Mouse (Mus musculus) MEL (cell line): ENCODE measurements at regions not wholly inside any gene's neighbourhood (a gene's known extent, or its start where the extent isn't known, plus 50 kb on each side); places are given as distances from the start of the nearest gene placed in this dataset.

ENCODE experiments used
- DNase-seq: peaks from one replicate; pipeline ENCODE4 v3.0.0; 2011; ENCODE audit warnings: low read depth, low spot score
- H3K27ac ChIP-seq: 2 replicates; pipeline ENCODE4 v1.5.1; 2012; ENCODE audit warnings: low read depth, mild to moderate bottlenecking, control low read depth, low read length, moderate library complexity; ENCODE audit not compliant: control insufficient read depth
- H3K27me3 ChIP-seq, 2 experiments: fragments of 150-350 bp in 1 of 2; sonication (generic) in 1 of 2; 2 replicates each; pipeline ENCODE4 v1.6.1; 2012; ENCODE audit warnings: low read length in 2 of 2, mild to moderate bottlenecking in 2 of 2, improper control_type of control experiment in 1 of 2, moderate library complexity in 1 of 2; ENCODE audit not compliant: insufficient read depth in 2 of 2, control insufficient read depth in 1 of 2
- H3K36me3 ChIP-seq, 2 experiments: 2 replicates each; pipeline ENCODE4 v1.6.1; 2012 to 2014; ENCODE audit warnings: low read length in 2 of 2, improper control_type of control experiment in 1 of 2, inconsistent platforms in 1 of 2, mild to moderate bottlenecking in 1 of 2; ENCODE audit not compliant: insufficient read depth in 2 of 2, control insufficient read depth in 1 of 2
- H3K4me1 ChIP-seq, 2 experiments: fragments of 150-350 bp in 1 of 2; sonication (generic) in 1 of 2; 2 replicates each; pipeline ENCODE4 v1.6.1; 2012; ENCODE audit warnings: low read length in 2 of 2, improper control_type of control experiment in 1 of 2, mild to moderate bottlenecking in 1 of 2; ENCODE audit not compliant: insufficient read depth in 2 of 2, control insufficient read depth in 1 of 2
- H3K4me3 ChIP-seq, 2 experiments: fragments of 150-350 bp in 1 of 2; sonication (generic) in 1 of 2; 2 replicates each; pipeline ENCODE4 v1.5.1; 2012; ENCODE audit warnings: low read depth in 2 of 2, low read length in 2 of 2, mild to moderate bottlenecking in 2 of 2, moderate library complexity in 2 of 2, control low read depth in 1 of 2, improper control_type of control experiment in 1 of 2; ENCODE audit not compliant: control insufficient read depth in 1 of 2, insufficient read depth in 1 of 2
- H3K79me2 ChIP-seq: 2 replicates; pipeline ENCODE4 v1.6.1; 2012; ENCODE audit warnings: mild to moderate bottlenecking, low read length, moderate library complexity; ENCODE audit not compliant: control insufficient read depth, poor library complexity, insufficient read depth
- H3K9ac ChIP-seq: 2 replicates; pipeline ENCODE4 v1.6.1; 2012; ENCODE audit warnings: low read depth, mild to moderate bottlenecking, control low read depth, low read length, moderate library complexity; ENCODE audit not compliant: control insufficient read depth, poor library complexity, severe bottlenecking
- H3K9me3 ChIP-seq: fragments of 150-350 bp; sonication (generic); replicated peaks from 2 replicates; pipeline ENCODE4 v1.6.1; 2012; ENCODE audit warnings: mild to moderate bottlenecking, low read length, improper control_type of control experiment, moderate library complexity; ENCODE audit not compliant: insufficient read depth
- GABPA ChIP-seq: IDR thresholded peaks from 2 replicates; pipeline ENCODE4 v1.6.1; 2012; ENCODE audit warnings: low read depth, mild to moderate bottlenecking, inconsistent platforms, low read length, improper control_type of control experiment, moderate library complexity
- JUND ChIP-seq: IDR thresholded peaks from 2 replicates; pipeline ENCODE4 v1.6.1; 2011; ENCODE audit warnings: low read depth, mild to moderate bottlenecking, improper control_type of control experiment, low read length

DNA sequence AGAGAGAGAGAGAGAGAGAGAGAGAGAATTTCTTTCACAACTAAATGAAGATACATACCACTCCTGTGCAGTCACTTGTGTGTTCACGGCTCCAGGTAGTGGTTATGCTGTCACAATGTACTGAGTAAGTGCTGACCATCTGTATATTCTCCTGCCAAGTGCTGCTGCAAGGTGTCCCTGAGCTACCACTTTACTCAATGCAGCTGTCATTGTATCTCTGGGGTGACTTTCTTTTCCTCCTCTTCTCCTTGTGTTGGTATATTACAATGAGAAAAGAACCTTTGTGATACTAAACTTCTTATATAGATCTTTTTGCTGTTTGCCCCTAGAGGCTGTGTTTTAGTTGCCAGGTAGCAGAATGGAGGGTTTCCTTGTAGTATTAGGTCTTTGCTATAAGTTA is 800.6 kb downstream of the Slitrk5 start:
- no peak overlapping the region for H3K27ac ChIP-seq
- no peaks in the 10 kb centered on the region for H3K9me3 ChIP-seq
- H3K9ac ChIP-seq: no peak overlapping the region
- no peaks in the 10 kb centered on the region for H3K4me1 ChIP-seq
- no peaks in the 10 kb centered on the region for H3K79me2 ChIP-seq
- no peak for DNase-seq
- TF ChIP-seq JUND (peak; percentile 75; the same call in 1 of the 2 replicates), GABPA (no peak)
- no peaks in the 10 kb centered on the region for H3K36me3 ChIP-seq
- no peak overlapping the region for H3K4me3 ChIP-seq
- no peaks in the 10 kb centered on the region for H3K27me3 ChIP-seq
